Mouse (Mus musculus) bone marrow, adult 2 months (tissue): ENCODE data around the gene Sdsl.

Experiments used
- CTCF ChIP-seq: fragments of 200-500 bp; IDR thresholded peaks from 2 replicates; pipeline ENCODE4 v1.5.1; 2011; ENCODE audit warnings: low read length, control low read depth; ENCODE audit not compliant: control insufficient read depth, insufficient read depth
- POLR2A ChIP-seq: fragments of 200-500 bp; IDR thresholded peaks from 2 replicates; pipeline ENCODE4 v1.6.1; 2011; ENCODE audit warnings: low read depth, mild to moderate bottlenecking, control low read depth, low read length, borderline replicate concordance; ENCODE audit not compliant: control insufficient read depth

DNA sequence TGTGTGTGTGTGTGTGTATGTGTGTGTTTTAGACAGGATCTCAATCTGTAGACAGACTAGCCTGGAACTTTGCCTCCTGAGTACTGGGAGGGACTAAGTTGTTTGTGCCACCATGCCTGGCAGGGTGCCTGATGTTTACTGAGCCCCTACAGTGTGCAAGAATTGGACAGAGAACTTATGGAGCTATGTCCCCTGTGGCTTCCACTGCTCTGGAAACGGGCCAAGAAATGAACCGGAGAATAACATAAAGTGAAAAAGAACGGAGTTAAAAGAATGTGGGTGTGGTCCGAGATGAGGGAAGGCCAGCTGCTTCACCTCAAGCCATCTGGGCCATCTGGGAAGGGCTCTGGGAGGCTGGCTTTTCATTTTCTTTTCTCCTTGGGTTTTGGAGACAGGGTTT, 42.1 kb upstream of the Sdsl start:
- TF ChIP-seq CTCF: no peak
- no peak for TF ChIP-seq POLR2A
